Mouse (Mus musculus) liver, embryonic 14.5 days (tissue): ENCODE measurements at regions not wholly inside any gene's neighbourhood (a gene's known extent, or its start where the extent isn't known, plus 50 kb on each side); places are given as distances from the start of the nearest gene placed in this dataset.

Source experiments
- CTCF ChIP-seq: IDR thresholded peaks from 2 replicates; pipeline ENCODE4 v1.5.1; 2016; ENCODE audit warnings: antibody characterized with exemption, low read depth, control low read depth
- EP300 ChIP-seq: IDR thresholded peaks from 2 replicates; pipeline ENCODE4 v1.6.1; 2016; ENCODE audit warnings: antibody characterized with exemption, low read depth

DNA sequence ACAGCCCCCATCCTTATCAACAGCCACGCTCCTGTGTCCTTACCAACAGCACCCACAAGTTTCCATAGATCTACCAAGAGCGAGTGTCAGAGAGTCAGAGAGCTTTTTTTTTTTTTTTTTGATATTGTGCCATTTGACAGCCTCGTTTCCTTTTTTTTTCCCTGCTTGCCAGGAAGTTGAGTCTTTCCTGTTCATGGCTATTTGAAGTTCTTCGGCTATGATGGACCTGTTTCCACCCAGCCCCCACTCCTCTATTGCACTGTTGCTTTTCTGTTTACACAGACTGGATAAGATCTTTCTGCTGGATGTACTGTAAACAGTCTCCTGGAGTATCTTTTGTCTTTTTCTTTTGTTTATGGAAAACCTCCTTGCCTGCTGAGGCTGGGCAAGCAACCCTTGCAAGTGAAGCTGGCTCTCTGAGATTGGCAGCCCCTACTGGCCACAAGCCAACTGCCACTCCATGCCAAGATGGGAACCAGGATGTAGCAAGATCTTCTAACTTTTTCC, 80.4 kb upstream of the Bcor start:
- TF ChIP-seq CTCF (no peak), EP300 (no peak)
